Mouse (Mus musculus): ENCODE data around the gene Gata1.

- no peak for TF ChIP-seq ETS1 (conservative IDR thresholded peaks at IDR 0.05; ENCODE audit: low read depth, low read length)
- no peak for TF ChIP-seq EP300 (IDR thresholded peaks at IDR 0.05; ENCODE audit: low read length)
- no peak for TF ChIP-seq CTCF (conservative IDR thresholded peaks at IDR 0.05 in 1 of 2, IDR thresholded peaks at IDR 0.05 in 1 of 2; ENCODE audit: low read depth in 2 of 2, low read length in 2 of 2)
- no peak for TF ChIP-seq MYC (IDR thresholded peaks at IDR 0.05; ENCODE audit: low read depth, low read length)
Observed at GRCm38 (mm10) chrX:7937667-7938066, 40.2 kb downstream of the Gata1 start.
